Mouse (Mus musculus) lung, embryonic 16.5 days (tissue): Measurements from ENCODE around the gene Med23. TPM values are rescaled to one million over a fixed set of nuclear protein-coding genes. Genes with fewer than 3 reads are reported as not detected.

ENCODE experiments used
- ATAC-seq: fragments of 200-750 bp; cut with Nextera tagmentation; 2 replicates; pipeline ENCODE4 v1.8.0; 2017; ENCODE audit warnings: low read depth, mild to moderate bottlenecking, moderate library complexity
- H3K27ac ChIP-seq: fragments of 300-500 bp; sonication (generic); 2 replicates; pipeline ENCODE4 v1.5.1; 2014; ENCODE audit warnings: mild to moderate bottlenecking, control low read depth, low read length
- H3K27me3 ChIP-seq: fragments of 300-500 bp; sonication (generic); 2 replicates; pipeline ENCODE4 v1.6.1; 2014; ENCODE audit warnings: low read depth, low read length, mixed read lengths; ENCODE audit not compliant: control insufficient read depth, insufficient read depth
- H3K36me3 ChIP-seq: fragments of 300-500 bp; sonication (generic); 2 replicates; pipeline ENCODE4 v1.6.1; 2014; ENCODE audit warnings: low read length; ENCODE audit not compliant: control insufficient read depth, insufficient read depth
- H3K4me1 ChIP-seq: fragments of 300-500 bp; sonication (generic); replicated peaks from 2 replicates; pipeline ENCODE4 v1.6.1; 2014; ENCODE audit warnings: low read length, mixed read lengths; ENCODE audit not compliant: control insufficient read depth, insufficient read depth
- H3K4me2 ChIP-seq: fragments of 300-500 bp; sonication (generic); 2 replicates; pipeline ENCODE4 v1.6.1; 2014; ENCODE audit warnings: low read depth, low read length, control low read depth
- H3K4me3 ChIP-seq: fragments of 300-500 bp; sonication (generic); 2 replicates; pipeline ENCODE4 v1.5.1; 2014; ENCODE audit warnings: mild to moderate bottlenecking, low read length, control low read depth
- H3K9ac ChIP-seq: fragments of 300-500 bp; sonication (generic); 2 replicates; pipeline ENCODE4 v1.6.1; 2014; ENCODE audit warnings: low read length, control low read depth
- H3K9me3 ChIP-seq: fragments of 300-500 bp; sonication (generic); 2 replicates; pipeline ENCODE4 v1.6.1; 2016; ENCODE audit warnings: low read length; ENCODE audit not compliant: control insufficient read depth
- WGBS: fragments of 180-500 bp; shearing (Covaris S2); extraction: QIAGEN DNeasy Blood & Tissue Kit; methylation state at CpG from one replicate; pipeline ENCODE4 v1.1.7; 2014; 5-methylcytosine and 5-hydroxymethylcytosine counted together
- polyA plus RNA-seq: library from polyadenylated mRNA; unstranded; fragments of >200 nt; fragmentation: Nextera tagmentation; extraction: Ambion mirVana; gene quantifications from 2 replicates; pipeline ENCODE4 v1.2.1, GENCODE M21; 2015

Med23 gene
- polyA plus RNA-seq, 1 experiment from 2014 or later, result 21.9 TPM

DNA sequence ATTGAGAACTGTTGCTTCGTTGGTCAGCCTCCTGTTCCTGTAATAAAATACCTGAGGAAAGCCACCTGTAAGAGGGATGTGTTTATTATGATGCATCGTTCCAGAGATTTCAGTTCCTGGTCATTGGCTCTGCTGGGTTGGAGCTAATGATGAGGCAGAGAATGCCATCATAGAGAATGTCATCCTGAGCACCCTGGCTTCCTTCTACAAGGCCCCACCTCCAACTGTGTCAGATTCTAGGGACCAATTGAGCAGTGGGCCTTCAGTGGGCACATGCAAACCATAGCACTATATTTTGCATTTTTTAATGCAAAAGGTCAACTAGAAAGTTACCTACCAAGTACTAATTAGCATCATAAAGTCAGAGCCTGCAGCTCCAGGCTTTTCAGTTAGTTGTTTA lies 6.6 kb upstream of the Med23 start:
- Histone ChIP-seq H3K27me3 (no peaks in the 10 kb centered on the region), H3K9me3 (no peaks in the 10 kb centered on the region), H3K27ac (no peak overlapping the region), H3K4me1 (no peaks in the 10 kb centered on the region), H3K36me3 (no peaks in the 10 kb centered on the region), H3K4me2 (no peak overlapping the region), H3K4me3 (no peak overlapping the region), H3K9ac (no peak overlapping the region)
- 81% methylated on average over 2 of the region's 2 CpGs for WGBS
- ATAC-seq, result no peak

DNA sequence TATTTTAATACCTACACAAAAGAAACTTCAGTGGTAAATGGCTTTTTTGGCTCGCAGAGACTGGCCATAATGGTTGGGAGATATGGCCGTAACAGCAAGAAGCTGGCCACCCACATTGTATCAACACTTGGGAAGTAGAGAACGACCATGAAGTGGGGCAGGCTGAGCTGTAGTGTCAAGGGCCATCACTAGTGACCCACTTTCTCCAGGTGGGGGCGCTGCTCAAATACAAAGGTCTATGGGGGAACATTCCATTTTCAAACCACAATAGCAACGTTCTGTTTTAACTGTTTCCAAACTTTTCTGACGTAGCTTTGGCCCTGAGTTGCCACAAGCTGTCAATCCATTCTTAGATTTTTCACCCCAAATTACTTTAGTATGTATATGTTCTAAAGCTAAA lies 5.4 kb upstream of the Med23 start:
- Histone ChIP-seq H3K36me3 (no peaks in the 10 kb centered on the region), H3K4me2 (no peak overlapping the region), H3K9me3 (no peaks in the 10 kb centered on the region), H3K27ac (no peak overlapping the region), H3K4me3 (no peak overlapping the region), H3K27me3 (no peaks in the 10 kb centered on the region), H3K4me1 (no peaks in the 10 kb centered on the region), H3K9ac (no peak overlapping the region)
- no peak for ATAC-seq
- WGBS, result 54% methylated on average over 6 of the region's 6 CpGs

DNA sequence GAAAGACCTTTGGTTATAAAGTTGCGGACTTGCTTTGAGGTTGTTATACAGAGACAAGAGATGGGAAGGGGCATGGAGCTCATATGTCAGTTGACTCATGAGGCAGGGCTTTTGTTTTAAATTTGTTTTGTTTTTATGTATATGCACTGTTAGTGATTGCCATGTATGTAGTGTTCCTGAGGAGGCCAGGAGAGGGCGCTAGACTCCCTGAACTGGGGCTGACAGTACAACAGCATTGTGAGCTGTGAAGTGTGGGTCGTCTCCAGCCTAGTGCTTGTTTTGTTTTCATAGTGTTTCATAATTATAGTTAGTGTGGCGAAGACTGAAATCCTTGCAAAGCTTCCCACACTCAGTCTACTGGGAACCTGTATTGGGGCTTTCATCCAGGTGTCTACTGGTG lies 3.8 kb downstream of the Med23 start:
- 80% methylated on average over 4 of the region's 4 CpGs for WGBS
- Histone ChIP-seq H3K9ac (no peak overlapping the region), H3K27me3 (no peaks in the 10 kb centered on the region), H3K9me3 (no peaks in the 10 kb centered on the region), H3K4me1 (peaks cover 3% of the 10 kb centered on the region; the same call in 1 of the 2 replicates), H3K4me2 (no peak overlapping the region), H3K36me3 (peaks cover 27% of the 10 kb centered on the region), H3K27ac (no peak overlapping the region), H3K4me3 (no peak overlapping the region)
- no peak for ATAC-seq

DNA sequence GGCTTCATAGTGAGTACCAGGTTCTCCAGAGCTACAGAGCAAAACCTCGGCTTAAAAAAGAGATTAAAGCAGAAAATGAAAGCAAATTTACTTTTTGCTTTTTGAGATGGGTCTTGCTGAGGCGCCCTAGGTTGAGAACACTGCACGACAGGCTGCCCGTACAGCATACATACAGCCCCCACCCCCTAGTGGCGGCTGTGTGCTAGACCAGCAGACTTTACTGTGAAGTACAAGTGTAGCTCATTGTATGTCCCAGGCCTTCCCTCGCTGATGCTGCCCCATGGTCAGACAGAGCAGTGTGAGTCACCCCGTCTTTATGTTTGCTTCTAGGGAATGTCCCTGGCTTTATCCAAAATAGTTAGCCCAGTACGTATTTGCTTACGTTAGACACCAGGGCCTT lies 16.2 kb downstream of the Med23 start:
- no peaks in the 10 kb centered on the region for H3K4me1 ChIP-seq
- no peaks in the 10 kb centered on the region for H3K9me3 ChIP-seq
- H3K4me2 ChIP-seq, result no peak overlapping the region
- H3K9ac ChIP-seq, result no peak overlapping the region
- no peak overlapping the region for H3K27ac ChIP-seq
- H3K27me3 ChIP-seq, result no peaks in the 10 kb centered on the region
- H3K36me3 ChIP-seq, result peaks cover 39% of the 10 kb centered on the region
- ATAC-seq, result no peak
- no peak overlapping the region for H3K4me3 ChIP-seq
- 75% methylated on average over 9 of the region's 9 CpGs for WGBS

DNA sequence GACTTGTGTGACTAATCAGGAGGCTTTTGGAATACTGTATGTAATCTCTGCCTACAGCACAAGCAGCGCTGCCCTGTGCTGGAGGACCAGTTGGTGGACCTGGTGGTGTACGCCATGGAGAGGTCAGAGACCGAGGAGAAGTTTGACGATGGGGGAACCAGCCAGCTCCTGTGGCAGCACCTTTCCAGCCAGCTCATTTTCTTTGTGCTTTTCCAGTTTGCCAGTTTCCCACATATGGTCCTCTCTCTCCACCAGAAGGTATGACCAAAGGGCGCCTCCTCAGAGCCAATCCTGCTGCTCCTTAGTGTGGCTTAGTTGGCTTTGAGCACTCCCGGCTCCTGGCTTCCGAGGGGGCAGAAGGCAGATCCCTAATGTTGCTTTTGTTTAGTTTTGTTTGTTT lies 18.6 kb downstream of the Med23 start:
- Histone ChIP-seq H3K36me3 (peaks cover 39% of the 10 kb centered on the region), H3K9me3 (no peaks in the 10 kb centered on the region), H3K27me3 (no peaks in the 10 kb centered on the region), H3K4me3 (no peak overlapping the region), H3K4me1 (no peaks in the 10 kb centered on the region), H3K27ac (no peak overlapping the region), H3K4me2 (no peak overlapping the region), H3K9ac (no peak overlapping the region)
- WGBS, result 96% methylated on average over 7 of the region's 7 CpGs
- ATAC-seq, result no peak

DNA sequence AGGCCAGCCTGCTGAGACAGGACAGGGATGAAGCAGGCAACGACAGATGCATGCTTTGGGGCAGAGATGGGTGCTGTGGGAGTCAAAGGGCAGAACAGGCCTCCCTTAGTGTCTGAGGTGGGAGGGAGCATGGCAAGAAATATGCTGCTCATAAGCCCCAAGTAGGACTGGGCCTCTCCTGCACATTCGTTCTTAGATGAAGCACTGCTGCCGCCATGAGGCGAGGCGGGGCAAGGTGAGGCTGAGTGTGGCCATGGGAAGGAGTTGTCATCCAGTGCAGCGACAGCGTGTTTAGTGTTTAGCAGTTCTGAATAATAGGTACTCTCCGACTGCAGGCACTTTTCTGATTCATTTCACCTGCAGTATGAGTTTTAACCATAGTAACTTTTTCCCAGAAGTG lies 26.1 kb downstream of the Med23 start:
- no peaks in the 10 kb centered on the region for H3K9me3 ChIP-seq
- no peak overlapping the region for H3K4me2 ChIP-seq
- H3K4me1 ChIP-seq, result no peaks in the 10 kb centered on the region
- ATAC-seq, result no peak
- 81% methylated on average over 8 of the region's 8 CpGs for WGBS
- peaks cover 50% of the 10 kb centered on the region for H3K36me3 ChIP-seq
- H3K27me3 ChIP-seq, result no peaks in the 10 kb centered on the region
- no peak overlapping the region for H3K9ac ChIP-seq
- H3K4me3 ChIP-seq, result no peak overlapping the region
- no peak overlapping the region for H3K27ac ChIP-seq

DNA sequence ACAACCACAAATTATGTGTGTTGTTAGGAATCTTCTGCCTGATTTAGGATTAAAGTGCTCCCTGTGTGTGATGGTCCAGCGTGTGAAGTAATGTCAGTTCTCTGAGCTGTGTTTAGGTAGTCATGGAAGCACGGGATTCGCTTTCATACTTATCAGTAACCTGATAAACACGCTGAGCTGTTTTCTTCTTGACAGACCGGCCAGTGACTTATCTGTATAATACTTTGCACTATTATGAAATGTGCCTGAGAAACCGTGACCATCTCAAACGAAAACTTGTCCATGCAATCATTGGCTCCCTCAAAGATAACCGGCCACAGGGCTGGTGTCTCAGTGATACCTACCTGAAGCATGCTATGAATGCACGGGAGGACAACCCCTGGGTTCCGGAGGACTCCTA lies 35.8 kb downstream of the Med23 start:
- ATAC-seq, result no peak
- Histone ChIP-seq H3K4me3 (no peak overlapping the region), H3K9me3 (no peaks in the 10 kb centered on the region), H3K36me3 (peaks cover 68% of the 10 kb centered on the region), H3K4me2 (no peak overlapping the region), H3K9ac (no peak overlapping the region), H3K27ac (no peak overlapping the region), H3K27me3 (no peaks in the 10 kb centered on the region), H3K4me1 (no peaks in the 10 kb centered on the region)
- WGBS, result 82% methylated on average over 10 of the region's 10 CpGs

DNA sequence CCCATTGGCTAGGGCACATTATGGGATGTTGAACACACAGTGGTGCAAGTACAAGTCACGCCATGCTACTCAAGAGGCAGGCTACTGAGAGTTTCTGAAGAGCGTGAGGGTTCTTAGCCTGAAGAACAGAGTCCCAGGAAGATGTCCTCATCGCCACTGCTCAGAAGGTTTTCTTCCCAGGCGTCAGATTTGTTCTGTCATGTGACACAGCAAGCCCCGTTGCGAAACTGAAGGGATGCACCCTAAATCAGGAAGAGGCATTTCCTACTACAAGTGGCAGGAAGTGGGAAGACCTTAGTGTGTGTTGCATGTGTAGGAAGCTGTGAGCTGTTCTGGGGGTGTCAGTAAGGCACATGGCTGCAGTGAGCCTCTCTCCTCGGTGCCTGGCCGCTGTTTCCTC lies 41.4 kb downstream of the Med23 start:
- no peak for ATAC-seq
- no peak overlapping the region for H3K4me2 ChIP-seq
- no peaks in the 10 kb centered on the region for H3K27me3 ChIP-seq
- 76% methylated on average over 8 of the region's 8 CpGs for WGBS
- H3K9ac ChIP-seq, result no peak overlapping the region
- H3K4me3 ChIP-seq, result no peak overlapping the region
- peaks cover 58% of the 10 kb centered on the region for H3K36me3 ChIP-seq
- H3K9me3 ChIP-seq, result no peaks in the 10 kb centered on the region
- no peak overlapping the region for H3K27ac ChIP-seq
- H3K4me1 ChIP-seq, result no peaks in the 10 kb centered on the region

DNA sequence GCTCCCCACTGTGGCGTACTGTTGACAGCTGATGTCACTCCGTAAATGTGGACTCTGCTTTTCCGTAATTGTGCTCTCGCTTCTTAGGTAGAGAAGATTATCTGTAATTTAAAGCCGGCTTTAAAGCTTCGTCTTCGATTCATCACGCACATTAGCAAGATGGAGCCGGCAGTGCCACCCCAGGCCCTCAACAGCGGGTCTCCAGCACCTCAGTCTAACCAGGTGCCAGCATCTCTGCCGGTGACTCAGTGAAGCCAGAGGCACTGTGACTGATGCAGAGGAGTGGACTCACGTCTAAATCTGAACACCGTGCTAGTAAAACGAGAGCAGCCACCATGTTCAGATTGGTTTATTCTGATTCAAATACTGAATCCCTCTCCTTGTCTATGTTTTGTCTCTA lies 42.8 kb downstream of the Med23 start:
- no peak overlapping the region for H3K9ac ChIP-seq
- WGBS, result 95% methylated on average over 14 of the region's 14 CpGs
- H3K4me1 ChIP-seq, result no peaks in the 10 kb centered on the region
- no peak overlapping the region for H3K27ac ChIP-seq
- peaks cover 53% of the 10 kb centered on the region for H3K36me3 ChIP-seq
- no peaks in the 10 kb centered on the region for H3K9me3 ChIP-seq
- no peak for ATAC-seq
- H3K4me2 ChIP-seq, result no peak overlapping the region
- H3K27me3 ChIP-seq, result no peaks in the 10 kb centered on the region
- no peak overlapping the region for H3K4me3 ChIP-seq

DNA sequence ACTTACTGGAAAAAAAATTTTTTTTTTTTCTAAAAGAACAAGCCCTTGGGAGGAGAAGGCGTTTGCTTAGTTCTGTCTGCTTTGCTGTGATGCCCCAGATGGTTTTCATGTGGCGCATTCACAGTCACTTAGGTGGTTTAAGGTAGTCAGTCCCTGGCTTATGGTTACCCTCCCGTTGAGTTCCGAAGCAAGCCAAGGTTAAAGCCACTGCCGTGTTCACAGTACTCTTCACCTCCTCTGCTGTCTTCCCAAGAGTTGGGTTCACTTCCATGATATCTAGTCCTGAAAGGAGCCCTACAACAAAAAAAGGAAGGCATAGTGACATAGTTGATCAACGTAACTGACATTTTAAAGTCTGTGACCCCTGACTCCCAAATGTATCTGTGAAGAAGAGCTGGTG lies 45.7 kb downstream of the Med23 start:
- WGBS, result 84% methylated on average over 6 of the region's 6 CpGs
- ATAC-seq, result no peak
- H3K27ac ChIP-seq, result no peak overlapping the region
- no peak overlapping the region for H3K4me3 ChIP-seq
- no peaks in the 10 kb centered on the region for H3K9me3 ChIP-seq
- H3K27me3 ChIP-seq, result no peaks in the 10 kb centered on the region
- no peak overlapping the region for H3K4me2 ChIP-seq
- H3K9ac ChIP-seq, result no peak overlapping the region
- H3K36me3 ChIP-seq, result peaks cover 32% of the 10 kb centered on the region
- H3K4me1 ChIP-seq, result no peaks in the 10 kb centered on the region
